Mouse (Mus musculus): ENCODE results near the gene Grip1. TPM values are rescaled to one million over a fixed set of nuclear protein-coding genes. Genes with fewer than 3 reads are reported as not detected.

The Grip1 gene
- polyA plus RNA-seq, 1 experiment from 2014 or later = 9.8 TPM

GRCm38 (mm10) chr10:120136020-120136562 lies 682.5 kb downstream of the Grip1 start:
- Histone ChIP-seq H3K4me1 (replicated peaks; ENCODE audit: control insufficient read depth, insufficient read depth, low read length) (no peaks in the 10 kb centered on the region), H3K9me3 (ENCODE audit: control insufficient read depth, low read length) (no peaks in the 10 kb centered on the region), H3K27me3 (ENCODE audit: control insufficient read depth, insufficient read depth, low read length) (no peaks in the 10 kb centered on the region), H3K4me2 (ENCODE audit: low read depth, low read length, severe bottlenecking) (no peak overlapping the region), H3K9ac (ENCODE audit: low read length) (no peak overlapping the region), H3K36me3 (ENCODE audit: control insufficient read depth, insufficient read depth, low read length) (no peaks in the 10 kb centered on the region), H3K4me3 (ENCODE audit: low read depth, low read length) (no peak overlapping the region), H3K27ac (ENCODE audit: low read depth, low read length) (no peak overlapping the region)
- WGBS = 89% methylated on average over 12 of the region's 12 CpGs
- ATAC-seq (replicated peaks; ENCODE audit: low FRiP score) = no peak
- no peak for DNase-seq (ENCODE audit: low spot score)

Other genes starting within 250 kb of the Grip1 start
- gene Cand1, start 213.8 kb upstream of the Grip1 start, polyA plus RNA-seq (2014; fragmentation: Nextera tagmentation; extraction: Ambion mirVana) = 124 and 127 TPM in 2 replicates